Mouse (Mus musculus): ENCODE measurements around the gene Astn2. TPM values are rescaled to one million over a fixed set of nuclear protein-coding genes. Genes with fewer than 3 reads are reported as not detected.
A peak's percentile ranks its signal among the peaks of the same experiment; 100 is the strongest.

Gene Astn2
- total RNA-seq (2021) = 10 to 100 TPM; 23.1 to 25.8 TPM

- peak; percentile 62 for DNase-seq
- intact Hi-C loops (cut with DNase I) = loop anchor here (5.0 to 10.0 kb wide), 2 partner anchors 379 to 747 kb away; no protein-coding TSS in a partner anchor
Observed at GRCm38 (mm10) chr4:66404201-66404711, at the start of gene Astn2. TSS of gene Astn2 (minus strand) at chr4:66404611.

- no peak for DNase-seq
- intact Hi-C loops (cut with DNase I) = no loop called here
Observed at GRCm38 (mm10) chr4:66450115-66450514, 45.7 kb upstream of the Astn2 start.

GRCm38 (mm10) chr4:66431256-66431655 is 26.8 kb upstream of the Astn2 start:
- DNase-seq = no peak
- intact Hi-C loops (cut with DNase I) = no loop called here

- intact Hi-C loops (cut with DNase I) = no loop called here
- peak; percentile 89 for DNase-seq
Observed at GRCm38 (mm10) chr4:66425804-66426203, 21.4 kb upstream of the Astn2 start.

- DNase-seq = no peak
- intact Hi-C loops (cut with DNase I) = no loop called here
Observed at GRCm38 (mm10) chr4:66414778-66415177, 10.4 kb upstream of the Astn2 start.

DNA sequence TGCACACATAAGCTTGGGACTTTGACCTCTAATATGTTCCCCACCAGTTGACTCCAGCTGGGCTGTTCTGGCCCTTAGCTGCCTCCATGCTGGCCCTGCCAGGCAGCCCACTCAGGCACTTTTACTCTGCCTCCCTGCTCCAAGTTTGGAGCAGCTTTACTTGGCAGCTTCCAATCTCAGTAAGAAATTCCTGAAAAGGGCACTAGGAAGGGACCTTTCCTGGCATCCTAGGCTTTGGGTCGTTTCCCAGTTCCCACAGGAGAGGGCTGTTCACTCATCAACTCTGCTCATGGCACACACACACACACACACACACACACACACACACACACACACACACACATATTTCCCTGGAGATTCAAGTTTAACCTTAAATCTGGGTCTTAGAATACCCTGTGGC is 675 bp upstream of the Astn2 start:
- peak; percentile 20 for DNase-seq
- intact Hi-C loops (cut with DNase I) = loop anchor here (10.0 kb wide), 1 partner anchor 380 kb away; no protein-coding TSS in a partner anchor

GRCm38 (mm10) chr4:66403708-66404200 is 657 bp downstream of the Astn2 start:
- peak; percentile 48 for DNase-seq
- intact Hi-C loops (cut with DNase I) = loop anchor here (5.0 to 10.0 kb wide), 2 partner anchors 379 to 746 kb away; no protein-coding TSS in a partner anchor

GRCm38 (mm10) chr4:66403116-66403707 is 1.2 kb downstream of the Astn2 start:
- intact Hi-C loops (cut with DNase I) = loop anchor here (5.0 to 10.0 kb wide), 2 partner anchors 378 to 746 kb away; no protein-coding TSS in a partner anchor
- DNase-seq = no peak

DNA sequence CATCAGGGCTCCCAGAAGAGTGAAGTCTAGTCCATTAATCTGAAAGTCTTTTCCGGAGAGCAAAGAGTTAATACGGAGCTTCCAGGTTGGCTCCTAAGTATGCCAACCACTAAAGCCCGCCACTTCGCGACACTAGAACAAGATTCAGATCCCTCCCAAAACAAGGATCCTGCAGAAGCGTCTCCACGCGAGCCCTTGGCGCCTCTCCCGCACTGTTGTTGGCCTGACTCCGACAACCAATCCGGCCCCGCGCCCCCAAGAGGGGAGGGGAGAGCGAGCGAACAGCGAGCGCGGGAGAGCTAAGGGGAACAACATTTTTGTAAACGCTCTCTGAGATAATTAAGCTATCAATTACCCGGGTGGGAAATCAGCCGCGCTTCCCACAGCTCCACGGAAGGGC is 1.8 kb downstream of the Astn2 start:
- intact Hi-C loops (cut with DNase I) = loop anchor here (5.0 to 10.0 kb wide), 2 partner anchors 378 to 745 kb away; no protein-coding TSS in a partner anchor
- DNase-seq = peak; percentile 93

DNA sequence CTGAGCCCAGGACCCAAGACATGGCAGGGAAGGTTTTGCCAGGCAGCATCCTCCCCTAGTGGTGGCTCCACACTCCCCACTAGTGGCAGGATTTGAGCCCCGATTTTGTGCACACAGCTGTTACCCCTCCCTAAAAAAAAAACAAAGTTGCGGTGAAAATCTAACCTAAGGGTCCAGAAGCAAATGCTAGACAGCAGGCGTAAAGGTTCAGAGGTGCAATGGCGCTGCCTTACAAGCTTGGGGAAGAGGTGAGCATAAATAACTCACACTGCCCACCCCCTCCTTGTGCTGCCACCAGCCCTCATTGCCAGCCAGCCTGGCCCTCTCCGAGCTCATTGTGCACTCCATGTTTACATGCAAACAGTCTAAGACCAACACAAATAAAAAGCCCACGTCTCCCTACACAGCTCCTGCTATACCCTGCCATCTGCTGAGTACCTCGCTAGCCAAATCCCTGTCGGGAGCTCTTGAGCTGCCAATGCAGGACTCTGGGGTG is 3.2 kb downstream of the Astn2 start:
- intact Hi-C loops (cut with DNase I) = loop anchor here (5.0 to 10.0 kb wide), 2 partner anchors 376 to 744 kb away; no protein-coding TSS in a partner anchor
- peak; percentile 83 for DNase-seq

GRCm38 (mm10) chr4:66399066-66399465 is 5.3 kb downstream of the Astn2 start:
- intact Hi-C loops (cut with DNase I) = no loop called here
- no peak for DNase-seq

DNA sequence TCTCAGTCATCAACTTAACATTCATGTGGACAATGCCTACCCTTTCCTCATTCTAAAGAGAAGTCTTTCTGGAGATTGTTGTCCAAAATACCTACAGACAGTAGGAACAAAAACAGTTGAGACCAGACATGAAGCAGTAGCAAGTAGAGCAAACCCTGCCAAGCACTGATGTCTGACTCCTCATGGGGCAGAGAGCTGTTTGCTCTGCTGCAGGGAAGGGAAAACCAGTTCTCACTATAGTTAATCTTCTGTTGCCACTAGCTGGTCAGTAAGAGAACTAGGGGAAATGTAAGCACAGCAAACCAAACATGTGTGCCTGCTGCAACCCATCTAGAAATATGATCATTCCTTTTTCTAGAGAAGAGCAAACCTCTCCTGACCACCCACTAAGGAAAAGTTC is 7.2 kb downstream of the Astn2 start:
- intact Hi-C loops (cut with DNase I) = no loop called here
- no peak for DNase-seq

GRCm38 (mm10) chr4:66393294-66393693 is 11.1 kb downstream of the Astn2 start:
- intact Hi-C loops (cut with DNase I) = no loop called here
- DNase-seq = no peak

DNA sequence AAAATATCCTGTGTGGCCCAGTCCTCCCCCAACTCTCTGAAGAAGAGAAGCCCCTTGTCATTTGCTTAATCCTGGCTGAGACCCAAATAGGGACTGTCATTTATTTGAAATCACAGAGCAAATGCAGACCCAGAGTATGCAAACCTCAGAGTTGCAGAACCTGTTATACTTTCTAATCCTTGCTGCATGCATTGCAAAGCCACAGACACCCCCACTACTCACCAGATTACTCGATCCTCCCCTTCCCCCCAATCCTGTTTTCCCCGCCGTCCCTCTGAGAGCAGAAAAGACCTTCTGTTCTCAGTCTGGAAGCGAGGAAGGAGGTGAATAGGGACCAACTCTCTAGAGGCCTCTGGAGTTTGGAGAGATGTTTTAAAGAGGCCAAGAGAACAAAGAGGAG is 13.9 kb downstream of the Astn2 start:
- intact Hi-C loops (cut with DNase I) = no loop called here
- no peak for DNase-seq

- intact Hi-C loops (cut with DNase I) = no loop called here
- no peak for DNase-seq
Observed at GRCm38 (mm10) chr4:66378586-66378985, 25.8 kb downstream of the Astn2 start.

DNA sequence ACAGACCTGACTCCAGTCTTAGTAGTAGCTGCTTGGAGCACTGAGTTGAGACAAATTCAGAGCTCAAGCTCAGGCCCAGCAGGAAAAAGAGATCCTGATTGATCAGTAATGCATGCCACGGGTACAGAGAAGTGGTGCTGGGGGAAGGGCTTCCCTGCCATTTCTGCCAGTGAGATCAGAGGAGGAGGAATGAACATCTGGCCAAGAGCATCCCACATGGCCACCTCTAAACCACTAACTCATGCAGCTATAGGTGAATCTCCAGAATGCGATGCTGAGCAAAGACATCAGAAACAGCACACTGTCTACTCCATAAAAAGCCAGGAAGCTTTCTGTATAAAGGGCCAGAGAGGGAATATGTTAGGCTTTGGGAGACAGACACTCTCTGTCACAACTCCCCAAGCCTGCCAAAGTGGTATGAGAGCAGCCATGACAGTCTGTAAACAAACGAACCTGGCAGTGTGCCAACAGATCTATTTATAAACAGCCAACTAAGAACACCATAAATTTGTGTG is 33.8 kb downstream of the Astn2 start:
- intact Hi-C loops (cut with DNase I) = no loop called here
- DNase-seq = peak; percentile 18

DNA sequence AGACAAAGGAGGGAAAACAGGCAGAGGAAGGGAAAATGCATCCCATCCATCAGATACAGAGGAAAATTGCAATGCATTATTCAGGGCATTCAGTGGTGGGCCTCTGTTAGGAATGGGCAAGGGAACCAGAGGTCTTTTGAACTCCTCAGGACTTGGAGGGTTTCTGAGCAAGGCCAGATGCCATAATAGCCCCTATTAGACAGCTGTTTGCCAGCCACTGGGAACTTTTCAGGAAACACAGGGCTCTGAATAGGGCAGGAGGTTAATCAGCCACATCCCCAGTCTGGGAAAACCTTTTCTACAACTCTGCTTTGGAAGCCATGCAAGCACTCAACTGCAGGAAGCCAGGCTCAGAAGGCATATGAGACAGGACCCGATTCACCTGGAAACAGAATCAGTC is 38.9 kb downstream of the Astn2 start:
- intact Hi-C loops (cut with DNase I) = no loop called here
- no peak for DNase-seq

- no peak for DNase-seq
- intact Hi-C loops (cut with DNase I) = no loop called here
Observed at GRCm38 (mm10) chr4:66344632-66345031, 59.8 kb downstream of the Astn2 start.

GRCm38 (mm10) chr4:66337443-66337842 is 67.0 kb downstream of the Astn2 start:
- no peak for DNase-seq
- intact Hi-C loops (cut with DNase I) = no loop called here

DNA sequence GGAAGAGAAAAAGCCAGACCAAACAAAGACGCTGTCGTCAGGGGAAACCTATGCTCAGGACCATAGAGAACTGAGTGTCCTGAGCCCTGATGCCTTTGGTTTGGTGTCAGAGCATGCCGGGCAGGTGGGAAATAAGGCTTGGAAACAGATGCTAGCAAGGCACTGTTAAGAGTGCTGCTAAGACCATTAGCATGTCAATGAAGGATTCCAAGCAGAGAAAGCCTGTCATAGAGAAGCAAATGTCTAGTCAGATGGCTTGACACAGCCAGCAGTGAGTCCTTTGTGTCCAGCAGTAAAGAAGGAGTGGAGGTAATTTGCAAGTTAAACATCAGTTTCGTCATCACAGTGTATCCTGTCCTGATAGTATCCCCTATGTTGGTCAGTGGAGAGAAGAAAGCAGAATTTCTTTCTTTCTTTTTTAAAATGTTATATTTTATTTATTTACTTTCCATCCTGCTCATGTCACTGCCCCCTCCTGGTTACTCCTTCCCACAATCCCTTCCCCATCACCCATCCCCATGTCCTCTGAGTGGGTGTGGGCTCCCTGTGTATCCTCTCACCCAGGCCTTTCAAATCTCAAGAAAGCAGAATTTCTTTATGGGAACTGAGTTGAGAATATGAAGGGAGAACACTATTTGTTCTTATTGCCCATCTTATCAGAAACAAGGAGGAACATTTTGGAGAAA is 73.7 kb downstream of the Astn2 start:
- DNase-seq = no peak
- intact Hi-C loops (cut with DNase I) = no loop called here

GRCm38 (mm10) chr4:66321051-66321450 is 83.4 kb downstream of the Astn2 start:
- no peak for DNase-seq
- intact Hi-C loops (cut with DNase I) = no loop called here
